Mouse (Mus musculus) bone marrow, adult 2 months (tissue): ENCODE results near the gene Nmur1.

ENCODE experiments used
- CTCF ChIP-seq: fragments of 200-500 bp; IDR thresholded peaks from 2 replicates; pipeline ENCODE4 v1.5.1; 2011; ENCODE audit warnings: low read length, control low read depth; ENCODE audit not compliant: control insufficient read depth, insufficient read depth
- POLR2A ChIP-seq: fragments of 200-500 bp; IDR thresholded peaks from 2 replicates; pipeline ENCODE4 v1.6.1; 2011; ENCODE audit warnings: low read depth, mild to moderate bottlenecking, control low read depth, low read length, borderline replicate concordance; ENCODE audit not compliant: control insufficient read depth

DNA sequence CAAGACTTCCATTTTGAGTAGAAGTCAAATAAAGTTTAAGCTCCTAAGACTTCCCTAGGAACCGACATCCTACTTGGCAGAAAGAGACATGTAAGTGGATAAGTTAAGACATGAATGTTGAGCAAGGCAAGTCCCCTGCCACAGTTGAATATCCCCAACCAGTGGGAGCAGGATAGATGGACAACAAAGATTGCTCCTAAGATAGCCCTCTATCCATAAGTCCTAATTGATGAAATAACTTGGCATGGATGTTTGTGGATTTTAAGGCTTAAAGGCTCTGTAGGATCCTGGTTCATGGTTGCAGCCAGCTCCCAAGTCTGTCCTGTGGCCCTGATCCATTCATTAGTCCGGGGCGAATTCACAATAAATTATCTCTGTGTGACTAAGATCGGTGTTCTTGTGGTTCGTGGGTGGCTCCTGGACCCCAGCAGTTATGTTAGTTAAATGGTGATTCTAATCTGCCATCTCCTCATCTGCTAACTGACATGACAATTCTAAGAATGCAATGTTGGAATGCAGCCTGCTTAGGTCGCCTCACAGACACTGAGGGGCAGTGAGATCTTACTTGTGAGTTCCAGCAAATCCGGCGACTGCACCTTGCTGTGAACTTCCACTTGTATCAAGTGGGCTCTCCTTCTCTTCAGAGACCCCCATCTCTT lies 25.8 kb downstream of the Nmur1 start:
- no peak for TF ChIP-seq CTCF
- no peak for TF ChIP-seq POLR2A
